Mouse (Mus musculus) megakaryocyte-erythroid progenitor cell, adult 5-6 weeks (primary cell): ENCODE measurements at regions not wholly inside any gene's neighbourhood (a gene's known extent, or its start where the extent isn't known, plus 50 kb on each side); places are given as distances from the start of the nearest gene placed in this dataset.

ENCODE experiments used
- ATAC-seq: replicated peaks from 2 replicates; pipeline ENCODE4 v1.8.0; 2016; ENCODE audit warnings: mild to moderate bottlenecking, inconsistent platforms; ENCODE audit not compliant: severe bottlenecking, poor library complexity, low FRiP score, low TSS enrichment

GRCm38 (mm10) chr15:56003921-56004320 lies 1473.5 kb downstream of the Slc22a22 start:
- ATAC-seq: no peak

GRCm38 (mm10) chr15:55999605-56000004 lies 1477.8 kb downstream of the Slc22a22 start:
- no peak for ATAC-seq

- no peak for ATAC-seq
Measured at GRCm38 (mm10) chr15:55997977-55998376, 1479.4 kb downstream of the Slc22a22 start.

GRCm38 (mm10) chr15:55994680-55995079 lies 1482.7 kb downstream of the Slc22a22 start:
- ATAC-seq: no peak

- ATAC-seq: no peak
Measured at GRCm38 (mm10) chr15:55975843-55976242, 1501.6 kb downstream of the Slc22a22 start.

GRCm38 (mm10) chr15:55966780-55967179 lies 1510.6 kb downstream of the Slc22a22 start:
- no peak for ATAC-seq

GRCm38 (mm10) chr15:55965296-55965695 lies 1512.1 kb downstream of the Slc22a22 start:
- ATAC-seq: no peak

GRCm38 (mm10) chr15:55962093-55962492 lies 1515.3 kb downstream of the Slc22a22 start:
- ATAC-seq: no peak
